Mouse (Mus musculus) c-Kit-negative CD71-positive TER-119-positive erythroid progenitor cells, embryonic 14.5 days (primary cell): ENCODE data around the gene Gm26897.

ENCODE experiments used
- DNase-seq: peaks from one replicate; pipeline ENCODE4 v3.0.0-alpha.2; 2013; ENCODE audit warnings: low read depth, low spot score

Gene Gm26897

DNA sequence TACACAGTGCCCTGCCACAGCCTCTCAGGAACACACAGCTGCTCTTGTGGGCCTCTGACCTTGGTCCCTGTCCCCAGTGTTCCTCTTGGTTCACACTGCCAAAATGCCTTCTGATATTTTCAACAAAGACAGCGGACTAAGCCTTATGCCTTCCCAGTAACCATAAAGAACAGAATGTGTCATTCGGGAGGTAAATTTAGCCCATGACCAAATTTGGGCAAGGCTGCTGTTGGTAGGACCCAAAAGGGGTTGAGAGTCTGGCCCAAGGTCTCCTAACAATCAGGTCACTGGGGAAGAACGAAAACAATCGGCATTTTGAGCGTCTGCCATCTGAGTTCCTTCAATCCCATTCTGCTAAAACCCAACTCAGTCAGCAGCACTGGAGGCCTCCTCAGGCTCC is 15.9 kb downstream of the Gm26897 start:
- no peak for DNase-seq

DNA sequence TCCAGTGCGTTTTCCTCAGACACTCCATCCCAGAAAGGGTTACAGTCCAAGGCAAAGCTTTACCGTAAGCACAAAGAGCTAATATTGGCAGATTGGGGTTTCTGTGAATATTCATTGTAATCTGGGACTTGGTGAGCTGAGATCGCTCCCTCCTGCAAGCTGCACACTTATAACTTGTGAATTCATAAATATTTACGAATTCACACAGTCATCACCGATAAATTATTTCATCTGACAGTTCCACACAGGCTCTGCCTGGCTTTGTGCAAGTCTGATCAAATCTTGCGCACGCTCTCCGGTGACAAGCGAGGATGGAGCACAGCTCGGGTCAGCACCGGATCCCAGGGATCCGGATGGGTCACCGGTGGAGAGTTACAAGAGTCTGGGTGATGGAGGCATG is 16.4 kb downstream of the Gm26897 start:
- DNase-seq: no peak

DNA sequence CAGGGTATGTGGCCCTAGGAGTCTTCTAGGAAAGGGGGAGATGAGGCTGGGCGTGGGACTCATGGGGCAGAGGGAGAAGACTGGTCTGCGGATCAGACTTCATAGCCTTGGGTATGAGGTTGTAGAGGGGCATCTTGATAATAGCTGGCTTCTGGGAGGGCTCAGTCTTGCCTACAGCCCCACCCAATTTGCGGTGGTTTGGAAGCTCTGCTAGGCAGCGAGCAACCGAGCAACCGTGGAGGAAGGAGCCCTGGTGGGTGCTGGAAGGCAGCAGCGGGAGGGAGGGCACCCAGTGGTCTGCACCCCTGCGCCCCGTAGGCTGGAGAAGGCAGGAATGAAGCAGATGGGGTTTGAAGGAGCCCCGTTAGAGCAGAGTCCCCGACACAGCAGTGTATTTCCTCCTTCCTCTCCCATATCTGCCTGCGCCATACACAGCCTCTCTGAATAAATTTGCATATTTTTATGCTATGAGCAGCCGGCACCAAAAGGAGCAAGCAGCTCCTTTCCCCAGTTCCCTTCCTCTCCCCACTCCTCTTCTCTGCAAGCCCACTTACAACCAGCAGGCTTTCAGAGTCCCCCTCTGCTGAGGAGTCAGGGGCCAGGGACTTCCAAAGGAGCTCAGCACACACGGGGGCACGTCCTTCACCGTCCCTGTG is 20.9 kb downstream of the Gm26897 start:
- no peak for DNase-seq

DNA sequence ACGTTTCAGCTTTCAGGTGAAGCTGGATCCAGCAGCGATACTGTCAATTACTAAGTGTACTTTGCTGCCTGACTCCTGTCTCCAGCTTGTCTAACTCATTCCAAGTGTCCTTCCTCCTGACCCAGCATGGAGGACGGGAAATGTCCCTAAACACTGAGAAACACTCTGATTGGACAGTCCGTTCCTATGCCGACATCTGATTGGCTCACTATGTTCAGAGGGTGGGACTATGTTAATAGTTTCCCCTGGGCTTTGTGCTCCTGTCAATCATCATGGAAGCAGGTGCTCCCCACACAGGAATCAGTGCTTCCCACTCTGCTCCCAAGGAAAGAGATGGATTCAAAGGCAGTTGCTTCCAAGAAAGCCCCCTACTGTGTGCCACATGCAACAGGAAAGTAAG is 21.6 kb downstream of the Gm26897 start:
- no peak for DNase-seq

DNA sequence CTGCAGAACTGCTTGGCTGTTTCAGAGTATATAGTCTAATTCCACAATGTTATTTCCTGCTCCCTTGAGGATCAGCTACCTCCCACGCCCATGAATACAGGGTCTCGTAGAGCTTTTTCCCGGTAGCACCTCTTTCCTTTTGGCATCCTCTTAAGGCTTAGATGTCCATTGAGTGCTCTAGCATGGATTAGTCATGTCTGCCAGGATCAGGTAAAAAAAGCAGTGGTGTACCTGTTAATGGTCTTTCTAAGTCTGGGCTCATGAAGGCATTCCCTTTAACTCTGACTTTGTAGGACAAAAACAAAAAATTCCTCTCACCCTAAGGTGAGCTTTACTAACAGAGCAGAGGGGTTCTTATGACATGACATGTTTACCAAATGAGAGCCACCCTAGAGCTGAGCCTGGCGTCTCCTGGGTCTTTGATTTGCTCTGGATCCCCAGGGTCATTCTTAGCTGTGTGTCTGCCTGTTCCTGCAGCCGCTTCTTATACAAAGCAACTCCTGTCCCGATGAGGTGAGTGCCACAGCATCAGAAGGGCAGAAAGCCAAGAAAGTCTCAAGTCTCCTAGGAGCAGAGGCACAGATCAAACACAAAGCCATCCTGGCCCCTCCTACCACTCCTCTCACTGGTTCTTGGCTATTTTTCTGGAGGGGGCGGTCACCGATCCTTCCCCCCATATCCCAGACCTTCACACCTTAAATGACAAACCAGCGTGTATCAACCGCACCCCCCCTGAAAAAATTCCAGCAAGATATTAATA is 27.2 kb downstream of the Gm26897 start:
- no peak for DNase-seq

DNA sequence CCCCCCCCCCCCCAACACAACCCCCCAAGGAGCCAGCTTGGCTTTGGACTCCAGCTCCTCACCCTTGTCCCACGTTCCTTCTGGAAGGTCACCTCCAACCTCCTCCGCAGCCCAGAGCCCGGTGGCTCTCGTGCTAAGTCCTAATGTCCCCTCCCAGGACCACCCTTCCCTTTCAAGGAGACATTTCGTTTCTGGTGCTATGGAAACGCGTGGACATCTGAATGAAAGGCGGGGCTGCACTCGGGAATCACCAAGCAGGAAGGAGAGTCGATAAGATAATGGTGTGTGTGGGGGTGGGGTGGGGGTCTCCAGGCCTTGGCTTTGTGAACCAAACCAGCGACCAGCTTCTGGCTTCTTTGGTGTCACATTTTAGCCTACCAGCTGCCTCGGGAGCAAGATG is 27.9 kb downstream of the Gm26897 start:
- DNase-seq: no peak

DNA sequence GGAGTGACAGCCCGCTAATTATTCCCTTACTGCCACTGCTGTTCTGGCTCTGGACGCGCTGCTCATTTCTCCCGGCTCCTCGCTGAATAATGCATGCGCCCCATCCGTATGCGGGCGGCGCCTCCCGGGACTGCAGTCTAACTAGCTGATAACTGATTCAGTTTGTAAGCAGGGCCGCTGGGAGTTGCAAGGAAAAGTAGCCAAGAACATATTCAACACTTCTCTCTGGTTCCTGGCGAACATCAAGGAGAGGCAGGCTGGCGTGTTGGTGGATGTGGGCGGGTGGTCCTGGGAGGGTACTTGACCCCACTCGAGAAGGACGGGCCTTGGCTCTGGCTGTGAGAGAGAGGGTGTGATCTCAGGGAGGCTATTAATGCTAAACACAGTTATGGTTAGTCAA is 28.4 kb downstream of the Gm26897 start:
- DNase-seq: no peak

DNA sequence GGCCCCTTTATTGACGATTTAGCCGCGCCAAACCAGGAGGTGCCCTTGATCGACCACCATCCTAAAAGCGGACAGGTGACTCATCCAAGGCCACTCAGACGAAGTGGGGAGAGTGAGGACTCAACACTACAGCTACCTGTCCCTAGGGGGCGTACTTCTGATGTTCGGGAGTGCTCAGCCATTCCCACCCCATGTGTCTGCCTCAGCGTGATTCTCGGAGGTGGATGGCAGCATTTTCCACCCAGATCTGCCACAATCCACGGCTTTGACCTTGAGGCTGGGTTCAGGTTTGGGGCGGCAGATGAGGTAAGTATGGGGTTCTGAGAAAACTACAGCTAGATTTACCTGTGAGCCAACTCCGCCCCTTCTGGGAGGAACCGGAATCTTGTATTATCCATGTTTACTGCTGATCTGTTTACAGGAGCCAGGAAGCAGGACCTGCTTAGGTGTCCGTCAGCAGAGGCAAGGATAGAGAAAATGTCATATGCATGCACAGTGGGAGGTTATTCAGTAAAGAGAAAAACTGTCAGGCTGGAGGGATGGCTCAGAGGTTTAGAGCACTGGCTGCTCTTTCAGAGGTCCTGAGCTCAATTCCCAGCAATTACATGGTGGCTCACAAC is 32.1 kb downstream of the Gm26897 start:
- no peak for DNase-seq

DNA sequence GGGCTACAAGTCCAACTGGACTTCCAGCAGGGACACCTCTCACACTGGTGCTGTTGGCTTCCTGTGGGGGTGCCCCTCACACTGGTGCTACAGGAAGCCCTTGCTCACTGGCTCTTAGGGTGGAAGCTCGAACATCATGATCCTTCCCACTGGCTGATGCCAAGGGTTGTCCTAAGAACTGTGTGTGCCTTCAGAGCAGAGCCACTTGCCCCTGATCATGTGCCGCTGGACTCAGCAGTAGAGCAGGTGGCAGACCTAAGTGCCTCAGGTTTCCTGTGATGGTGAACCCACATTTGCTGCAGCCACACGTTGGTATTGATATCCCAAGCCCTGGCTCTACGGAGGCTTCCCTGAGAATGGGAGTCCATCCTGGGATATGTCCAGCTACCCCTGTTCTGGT is 33.0 kb downstream of the Gm26897 start:
- DNase-seq: no peak

DNA sequence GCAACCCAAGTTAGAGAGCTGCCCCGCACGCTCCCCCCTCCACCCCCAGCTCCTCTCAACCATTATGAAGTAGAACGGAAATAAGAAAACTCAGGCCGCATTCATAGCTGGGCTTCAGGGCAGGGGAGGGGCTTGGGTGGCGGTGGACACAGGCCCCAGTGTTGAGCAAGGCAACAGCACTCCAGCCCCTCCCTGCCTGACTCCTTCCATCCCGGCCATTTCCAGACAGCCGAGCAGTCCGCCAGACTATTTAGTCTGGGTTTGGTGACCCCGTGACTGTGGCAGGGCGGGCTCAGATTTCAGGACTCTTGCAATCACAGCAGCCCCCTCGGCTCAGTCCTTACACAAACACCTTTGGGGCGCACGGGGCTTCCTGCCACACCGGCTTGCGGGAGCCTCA is 36.5 kb downstream of the Gm26897 start:
- no peak for DNase-seq

DNA sequence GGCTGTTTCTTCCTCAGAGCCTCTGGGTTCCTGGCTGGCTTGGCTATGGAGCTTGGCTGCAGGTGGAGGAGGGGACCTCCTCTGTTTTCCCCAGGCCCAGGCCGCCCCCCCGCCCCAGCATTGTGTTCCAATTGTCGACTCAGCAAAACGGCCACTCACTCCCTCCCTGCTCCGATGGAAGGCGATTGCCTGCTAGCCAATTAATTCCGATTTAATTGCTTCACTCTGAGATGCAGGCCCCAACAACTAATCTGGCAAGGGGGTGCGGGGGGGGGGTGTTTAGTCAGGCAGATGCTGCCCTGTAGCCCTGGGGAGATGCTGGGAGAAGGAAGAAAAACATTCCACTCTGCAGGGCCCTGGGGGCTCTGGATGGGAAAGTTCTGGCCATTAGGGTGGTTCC is 38.4 kb downstream of the Gm26897 start:
- DNase-seq: no peak

DNA sequence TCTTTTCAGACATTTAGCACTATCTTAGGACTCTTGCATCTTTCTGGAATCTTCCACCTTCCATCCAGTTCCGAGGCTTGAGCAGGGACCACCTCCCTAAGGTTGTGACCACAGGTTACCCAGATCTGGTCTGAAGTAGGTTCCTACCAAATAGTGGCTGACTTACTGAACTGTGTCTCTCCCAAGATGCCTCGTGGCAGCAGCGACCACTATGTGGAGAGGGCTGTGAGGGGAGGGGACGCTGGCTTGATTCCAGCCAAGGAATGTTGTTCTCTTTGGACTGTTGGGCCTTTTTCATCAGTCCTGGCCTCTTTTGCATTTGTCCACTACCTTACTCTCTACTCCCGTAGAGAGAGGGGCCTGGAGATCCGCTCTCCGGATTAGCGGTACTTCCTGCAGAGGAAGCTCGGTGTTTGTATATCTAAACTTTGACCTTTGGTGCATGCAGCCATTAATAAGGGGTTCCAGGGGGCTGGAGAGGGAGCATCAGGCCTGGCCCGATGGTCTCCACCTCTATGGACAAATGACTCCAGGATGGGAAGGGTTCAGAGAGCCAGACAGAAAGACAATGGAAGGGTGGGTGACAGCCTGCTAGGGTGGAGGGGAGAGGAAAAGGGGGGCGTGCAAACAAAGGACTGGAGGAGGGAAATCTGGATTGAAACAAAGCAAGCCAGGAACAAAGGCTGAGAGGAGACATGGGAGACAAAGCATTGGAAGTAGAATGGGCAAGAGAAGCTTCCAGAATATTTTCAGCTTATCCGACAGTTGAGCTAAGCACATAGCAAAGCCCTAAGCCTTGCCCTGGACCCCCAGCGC is 39.1 kb downstream of the Gm26897 start:
- no peak for DNase-seq

DNA sequence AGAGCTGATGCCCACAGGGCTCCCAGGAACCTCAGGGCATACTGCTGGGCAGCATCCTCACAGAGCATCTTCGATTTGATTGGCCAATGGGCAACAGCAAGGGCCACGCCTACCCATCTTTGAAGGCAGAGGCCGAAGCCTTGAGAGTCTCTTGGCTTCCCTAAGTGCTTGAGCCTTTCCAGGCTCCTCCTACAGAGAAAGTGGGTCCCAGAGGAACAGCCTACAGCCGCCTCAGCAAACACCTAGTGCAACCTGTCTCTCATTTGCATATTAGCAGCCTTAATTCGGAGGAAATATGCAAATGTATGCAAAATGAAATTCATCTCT is 39.6 kb downstream of the Gm26897 start:
- no peak for DNase-seq

DNA sequence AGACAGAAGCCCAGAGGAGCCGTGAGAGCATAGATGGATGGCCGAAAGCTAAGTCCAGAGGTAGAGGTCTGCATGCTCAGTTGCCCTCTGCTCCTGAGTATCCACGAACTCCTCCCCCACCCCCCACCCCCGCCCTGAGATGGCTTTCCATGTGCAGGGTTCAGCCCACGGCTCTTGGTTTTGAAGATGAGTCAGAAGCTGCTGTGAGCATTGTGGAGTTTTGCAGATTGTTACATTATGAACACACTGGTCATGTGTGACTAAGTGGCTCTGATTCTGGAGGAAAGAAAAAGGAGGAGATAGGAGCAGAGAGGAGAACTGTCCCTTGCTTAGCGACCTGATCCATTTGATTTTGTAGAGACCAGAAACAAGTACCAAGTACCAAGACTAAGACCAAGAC is 42.5 kb downstream of the Gm26897 start:
- no peak for DNase-seq

DNA sequence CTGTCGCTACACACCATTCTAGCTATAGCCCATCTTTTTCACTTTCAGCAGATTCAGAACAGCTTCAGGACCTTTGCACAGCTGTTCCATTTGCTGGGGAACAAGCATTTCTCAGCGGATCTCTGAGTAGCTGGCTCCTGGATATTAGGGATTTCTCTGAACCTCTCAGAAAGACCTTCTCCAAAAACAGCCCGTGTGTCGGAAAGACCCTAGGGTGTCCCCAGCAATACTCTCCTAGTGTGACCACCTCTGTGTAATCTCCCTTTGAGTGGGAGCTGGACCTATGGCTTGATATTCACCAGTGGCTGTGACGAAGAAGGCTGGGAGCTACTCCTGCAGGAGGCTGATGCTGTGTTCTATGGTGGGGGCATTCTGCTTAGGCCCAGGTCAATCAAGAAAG is 44.4 kb downstream of the Gm26897 start:
- no peak for DNase-seq

DNA sequence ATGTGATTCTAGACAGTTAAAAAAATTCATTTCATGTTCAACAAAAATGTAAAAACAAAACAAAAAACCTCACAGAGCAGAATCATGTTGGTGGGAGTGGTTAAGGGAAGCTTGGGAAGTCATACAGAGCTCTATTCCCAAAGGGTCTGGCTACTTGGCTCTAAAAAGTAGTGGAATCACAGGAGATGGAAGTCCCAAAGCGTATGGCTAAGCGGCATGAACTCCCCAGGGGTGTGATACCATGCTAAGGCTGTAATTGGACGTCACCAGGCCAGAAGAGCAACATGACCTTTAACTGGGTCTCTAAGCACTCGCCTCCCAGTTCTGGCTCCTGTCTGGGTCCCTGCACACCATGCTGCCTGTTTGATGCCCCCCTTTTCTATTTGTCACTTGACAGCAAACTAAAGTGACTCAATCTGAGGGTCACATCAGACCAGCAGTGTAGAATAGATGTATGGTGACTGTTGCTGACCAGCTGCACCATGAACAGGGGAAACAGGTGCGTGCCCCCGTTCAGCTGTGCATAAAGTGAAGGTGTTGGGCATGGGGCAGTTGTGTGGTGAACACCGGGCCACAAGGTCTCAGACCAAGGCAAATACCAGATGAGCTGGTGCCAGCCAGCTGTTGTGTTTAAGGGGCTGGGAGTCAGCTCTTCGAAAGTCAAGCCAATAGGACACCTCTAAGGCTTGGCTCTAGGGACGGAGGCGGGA is 46.2 kb downstream of the Gm26897 start:
- DNase-seq: no peak
